Mouse (Mus musculus): ENCODE data around the gene Ttc7b. TPM values are rescaled to one million over a fixed set of nuclear protein-coding genes. Genes with fewer than 3 reads are reported as not detected.

The Ttc7b gene
- polyA plus RNA-seq, 1 experiment, result 0.13 TPM

DNA sequence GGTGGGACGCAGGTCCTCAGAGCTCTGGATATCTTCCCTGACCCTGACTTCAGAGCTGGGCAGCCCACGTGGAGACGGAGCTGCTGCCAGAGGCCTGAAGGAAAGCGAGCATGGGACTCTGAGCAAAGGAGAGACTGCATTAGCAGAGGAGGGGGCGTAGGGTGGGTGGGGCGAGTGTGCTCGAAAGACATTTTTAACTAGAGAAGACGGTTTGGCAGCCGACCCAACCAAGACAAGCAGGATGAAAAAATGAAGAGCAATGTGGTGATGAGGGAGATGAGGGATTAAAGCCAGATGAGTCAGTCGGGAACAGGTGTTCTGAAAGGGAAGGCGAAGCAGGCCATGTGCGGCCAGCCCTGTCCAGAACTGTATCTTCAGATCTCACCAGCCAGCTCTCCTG, 159.3 kb downstream of the Ttc7b start:
- no peaks in the 10 kb centered on the region for H3K27me3 ChIP-seq (ENCODE audit: control insufficient read depth)
- TF ChIP-seq TAL1 (IDR thresholded peaks at IDR 0.05; ENCODE audit: low read length), result no peak
- TF ChIP-seq GATA1 (IDR thresholded peaks at IDR 0.05; ENCODE audit: low read length), result no peak
- no peaks in the 10 kb centered on the region for H3K4me1 ChIP-seq (ENCODE audit: control insufficient read depth)
- H3K4me3 ChIP-seq (replicated peaks), result no peak overlapping the region
- no peaks in the 10 kb centered on the region for H3K36me3 ChIP-seq (ENCODE audit: control insufficient read depth)
- no peaks in the 10 kb centered on the region for H3K9me3 ChIP-seq (ENCODE audit: control insufficient read depth, low read length)

DNA sequence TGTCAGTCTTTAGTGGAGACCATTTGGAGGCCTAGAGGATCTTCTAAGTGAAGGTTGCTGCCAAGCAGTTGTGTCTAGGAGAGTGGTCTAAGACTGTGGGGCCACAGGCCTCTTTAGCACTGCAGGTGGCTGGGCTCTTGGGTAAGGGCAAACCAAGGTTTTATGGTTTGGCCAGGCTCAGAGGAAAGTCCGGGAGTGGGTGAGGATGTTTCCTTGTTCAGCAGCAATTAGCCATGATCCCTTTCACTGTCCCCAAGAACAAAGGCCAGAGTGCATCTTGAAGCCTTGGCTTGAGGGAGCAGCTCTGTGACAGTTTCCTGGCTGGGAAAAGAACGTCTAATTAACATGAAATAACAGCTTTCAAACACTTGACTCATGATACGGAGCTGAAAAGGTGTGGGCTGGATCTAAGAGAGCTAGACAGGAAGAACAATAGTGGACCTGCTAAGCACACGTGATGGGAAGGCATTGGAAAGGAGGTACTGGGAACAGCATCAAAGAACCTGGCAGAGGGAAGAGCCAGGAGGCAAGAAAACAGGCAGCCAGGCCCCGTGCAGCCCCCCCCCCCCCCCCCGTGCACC, 162.5 kb downstream of the Ttc7b start:
- Histone ChIP-seq H3K4me3 (replicated peaks) (no peak overlapping the region), H3K9me3 (ENCODE audit: control insufficient read depth, low read length) (no peaks in the 10 kb centered on the region), H3K36me3 (ENCODE audit: control insufficient read depth) (no peaks in the 10 kb centered on the region), H3K4me1 (ENCODE audit: control insufficient read depth) (no peaks in the 10 kb centered on the region), H3K27me3 (ENCODE audit: control insufficient read depth) (no peaks in the 10 kb centered on the region)
- TF ChIP-seq GATA1 (IDR thresholded peaks at IDR 0.05; ENCODE audit: low read length), result no peak
- no peak for TF ChIP-seq TAL1 (IDR thresholded peaks at IDR 0.05; ENCODE audit: low read length)

GRCm38 (mm10) chr12:100356407-100356806, 164.2 kb downstream of the Ttc7b start:
- H3K4me3 ChIP-seq (replicated peaks), result no peak overlapping the region
- H3K4me1 ChIP-seq (ENCODE audit: control insufficient read depth), result no peaks in the 10 kb centered on the region
- TF ChIP-seq TAL1 (IDR thresholded peaks at IDR 0.05; ENCODE audit: low read length) (no peak), GATA1 (IDR thresholded peaks at IDR 0.05; ENCODE audit: low read length) (no peak)
- no peaks in the 10 kb centered on the region for H3K9me3 ChIP-seq (ENCODE audit: control insufficient read depth, low read length)
- H3K36me3 ChIP-seq (ENCODE audit: control insufficient read depth), result no peaks in the 10 kb centered on the region
- no peaks in the 10 kb centered on the region for H3K27me3 ChIP-seq (ENCODE audit: control insufficient read depth)

DNA sequence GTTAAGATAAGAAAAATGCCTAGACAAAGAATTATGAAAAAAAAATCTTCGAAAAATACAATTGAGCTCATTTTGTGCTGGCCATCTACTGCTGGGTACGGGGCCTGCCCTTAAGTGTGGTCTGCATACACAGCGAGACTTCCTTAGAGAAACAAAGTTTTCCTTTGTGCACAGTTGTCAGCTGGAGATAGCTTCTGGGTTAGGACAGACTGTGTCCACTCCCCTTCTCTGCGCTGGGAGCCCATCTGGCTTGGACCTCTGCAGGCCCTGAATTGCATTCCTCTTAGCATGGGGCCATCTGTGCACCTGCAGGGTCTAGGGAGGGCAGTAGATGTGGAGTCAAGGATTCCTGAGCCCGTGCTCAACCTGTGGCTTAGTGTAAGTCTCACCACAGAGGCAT, 165.1 kb downstream of the Ttc7b start:
- no peaks in the 10 kb centered on the region for H3K27me3 ChIP-seq (ENCODE audit: control insufficient read depth)
- H3K36me3 ChIP-seq (ENCODE audit: control insufficient read depth), result no peaks in the 10 kb centered on the region
- no peaks in the 10 kb centered on the region for H3K4me1 ChIP-seq (ENCODE audit: control insufficient read depth)
- TF ChIP-seq GATA1 (IDR thresholded peaks at IDR 0.05; ENCODE audit: low read length), result no peak
- TF ChIP-seq TAL1 (IDR thresholded peaks at IDR 0.05; ENCODE audit: low read length), result no peak
- no peak overlapping the region for H3K4me3 ChIP-seq (replicated peaks)
- no peaks in the 10 kb centered on the region for H3K9me3 ChIP-seq (ENCODE audit: control insufficient read depth, low read length)

- Histone ChIP-seq H3K4me3 (replicated peaks) (no peak overlapping the region), H3K27me3 (ENCODE audit: control insufficient read depth) (no peaks in the 10 kb centered on the region), H3K4me1 (ENCODE audit: control insufficient read depth) (no peaks in the 10 kb centered on the region), H3K9me3 (ENCODE audit: control insufficient read depth, low read length) (no peaks in the 10 kb centered on the region), H3K36me3 (ENCODE audit: control insufficient read depth) (no peaks in the 10 kb centered on the region)
- no peak for TF ChIP-seq TAL1 (IDR thresholded peaks at IDR 0.05; ENCODE audit: low read length)
- no peak for TF ChIP-seq GATA1 (IDR thresholded peaks at IDR 0.05; ENCODE audit: low read length)
Measured at GRCm38 (mm10) chr12:100353954-100354353, 166.7 kb downstream of the Ttc7b start.

GRCm38 (mm10) chr12:100353075-100353782, 167.4 kb downstream of the Ttc7b start:
- H3K9me3 ChIP-seq (ENCODE audit: control insufficient read depth, low read length), result no peaks in the 10 kb centered on the region

DNA sequence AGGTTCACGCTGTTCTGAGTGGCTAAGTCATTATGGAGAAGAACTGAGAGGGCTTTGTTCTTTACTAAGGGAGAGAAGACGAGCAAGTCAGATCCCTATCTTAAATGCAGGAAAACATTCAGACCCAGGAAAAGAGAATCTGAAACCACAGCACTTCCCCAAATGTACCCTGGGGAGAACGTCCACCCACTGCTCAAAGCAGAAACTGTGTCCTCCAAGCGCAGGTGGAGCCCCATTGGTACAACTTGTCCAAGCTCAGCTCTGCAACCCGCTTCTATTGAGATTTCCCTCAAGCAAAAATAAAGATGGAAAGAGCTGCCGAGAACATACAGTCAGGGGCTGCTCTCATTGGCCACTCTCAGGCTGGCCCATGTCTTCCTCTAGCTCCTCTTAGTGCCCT, 168.5 kb downstream of the Ttc7b start:
- no peaks in the 10 kb centered on the region for H3K36me3 ChIP-seq (ENCODE audit: control insufficient read depth)
- H3K9me3 ChIP-seq (ENCODE audit: control insufficient read depth, low read length), result no peaks in the 10 kb centered on the region
- no peak overlapping the region for H3K4me3 ChIP-seq (replicated peaks)
- H3K27me3 ChIP-seq (ENCODE audit: control insufficient read depth), result no peaks in the 10 kb centered on the region
- H3K4me1 ChIP-seq (ENCODE audit: control insufficient read depth), result no peaks in the 10 kb centered on the region
- TF ChIP-seq GATA1 (IDR thresholded peaks at IDR 0.05; ENCODE audit: low read length) (no peak), TAL1 (IDR thresholded peaks at IDR 0.05; ENCODE audit: low read length) (no peak)

More at GRCm38 (mm10) chr12:100353075-100353782, 167.4 kb downstream of the Ttc7b start:
- no peaks in the 10 kb centered on the region for H3K4me1 ChIP-seq (ENCODE audit: control insufficient read depth)
- TF ChIP-seq GATA1 (IDR thresholded peaks at IDR 0.05; ENCODE audit: low read length) (no peak), TAL1 (IDR thresholded peaks at IDR 0.05; ENCODE audit: low read length) (no peak)
- no peak overlapping the region for H3K4me3 ChIP-seq (replicated peaks)
- H3K27me3 ChIP-seq (ENCODE audit: control insufficient read depth), result no peaks in the 10 kb centered on the region
- H3K36me3 ChIP-seq (ENCODE audit: control insufficient read depth), result no peaks in the 10 kb centered on the region

GRCm38 (mm10) chr12:100343554-100343953, 177.1 kb downstream of the Ttc7b start:
- H3K4me1 ChIP-seq (ENCODE audit: control insufficient read depth), result no peaks in the 10 kb centered on the region
- no peaks in the 10 kb centered on the region for H3K27me3 ChIP-seq (ENCODE audit: control insufficient read depth)
- H3K4me3 ChIP-seq (replicated peaks), result no peak overlapping the region
- TF ChIP-seq GATA1 (IDR thresholded peaks at IDR 0.05; ENCODE audit: low read length), result no peak
- TF ChIP-seq TAL1 (IDR thresholded peaks at IDR 0.05; ENCODE audit: low read length), result no peak
- H3K9me3 ChIP-seq (ENCODE audit: control insufficient read depth, low read length), result no peaks in the 10 kb centered on the region
- H3K36me3 ChIP-seq (ENCODE audit: control insufficient read depth), result no peaks in the 10 kb centered on the region

GRCm38 (mm10) chr12:100341614-100342013, 179.0 kb downstream of the Ttc7b start:
- Histone ChIP-seq H3K4me1 (ENCODE audit: control insufficient read depth) (no peaks in the 10 kb centered on the region; the same call in 1 of the 2 replicates), H3K36me3 (ENCODE audit: control insufficient read depth) (no peaks in the 10 kb centered on the region), H3K9me3 (ENCODE audit: control insufficient read depth, low read length) (no peaks in the 10 kb centered on the region), H3K27me3 (ENCODE audit: control insufficient read depth) (no peaks in the 10 kb centered on the region), H3K4me3 (replicated peaks) (no peak overlapping the region)
- TF ChIP-seq GATA1 (IDR thresholded peaks at IDR 0.05; ENCODE audit: low read length), result no peak
- no peak for TF ChIP-seq TAL1 (IDR thresholded peaks at IDR 0.05; ENCODE audit: low read length)

Measured in erythroblast, embryonic 14.5 days (primary cell).